Mouse (Mus musculus) limb, embryonic 14.5 days (tissue): Measurements from ENCODE around the gene Dpm3. TPM values are rescaled to one million over a fixed set of nuclear protein-coding genes. Genes with fewer than 3 reads are reported as not detected.

ENCODE experiments used
- ATAC-seq: fragments of 200-750 bp; cut with Nextera tagmentation; 2 replicates; pipeline ENCODE4 v1.8.0; 2017; ENCODE audit warnings: low read depth, moderate number of reproducible peaks, moderate TSS enrichment; ENCODE audit not compliant: low FRiP score
- DNase-seq: peaks from one replicate; pipeline ENCODE4 v3.0.0-alpha.2; 2015; ENCODE audit warnings: low spot score
- H3K27ac ChIP-seq: fragments of 300-500 bp; sonication (generic); replicated peaks from 2 replicates; pipeline ENCODE4 v1.5.1; 2014; ENCODE audit warnings: low read depth, mild to moderate bottlenecking, low read length, moderate library complexity, mixed read lengths
- H3K27me3 ChIP-seq: fragments of 300-500 bp; sonication (generic); 2 replicates; pipeline ENCODE4 v1.6.1; 2014; ENCODE audit warnings: low read length, mixed read lengths; ENCODE audit not compliant: control insufficient read depth, insufficient read depth
- H3K36me3 ChIP-seq: fragments of 300-500 bp; sonication (generic); 2 replicates; pipeline ENCODE4 v1.6.1; 2014; ENCODE audit warnings: mild to moderate bottlenecking, low read length, moderate library complexity, mixed read lengths; ENCODE audit not compliant: control insufficient read depth, insufficient read depth
- H3K4me1 ChIP-seq: fragments of 300-500 bp; sonication (generic); 2 replicates; pipeline ENCODE4 v1.6.1; 2014; ENCODE audit warnings: antibody characterized with exemption, low read length, mixed read lengths; ENCODE audit not compliant: control insufficient read depth, insufficient read depth
- H3K4me2 ChIP-seq: fragments of 300-500 bp; sonication (generic); replicated peaks from 2 replicates; pipeline ENCODE4 v1.6.1; 2014; ENCODE audit warnings: low read depth, mild to moderate bottlenecking, low read length, moderate library complexity; ENCODE audit not compliant: severe bottlenecking
- H3K4me3 ChIP-seq: fragments of 300-500 bp; sonication (generic); replicated peaks from 2 replicates; pipeline ENCODE4 v1.5.1; 2014; ENCODE audit warnings: low read length
- H3K9ac ChIP-seq: fragments of 300-500 bp; sonication (generic); 2 replicates; pipeline ENCODE4 v1.6.1; 2014; ENCODE audit warnings: mild to moderate bottlenecking, low read depth, low read length, moderate library complexity; ENCODE audit not compliant: severe bottlenecking
- H3K9me3 ChIP-seq: fragments of 300-500 bp; sonication (generic); 2 replicates; pipeline ENCODE4 v1.6.1; 2016; ENCODE audit warnings: low read length; ENCODE audit not compliant: control insufficient read depth
- POLR2A ChIP-seq: fragments of 200-500 bp; IDR thresholded peaks from 2 replicates; pipeline ENCODE4 v1.8.0; 2012; ENCODE audit warnings: inconsistent platforms, mild to moderate bottlenecking, moderate library complexity, borderline replicate concordance; ENCODE audit not compliant: insufficient read depth, insufficient read length; ENCODE audit errors: extremely low read depth
- WGBS: fragments of 180-500 bp; shearing (Covaris S2); extraction: QIAGEN DNeasy Blood & Tissue Kit; methylation state at CpG from one replicate; pipeline ENCODE4 v1.1.7; 2014; 5-methylcytosine and 5-hydroxymethylcytosine counted together
- polyA plus RNA-seq, 2 experiments: library from polyadenylated mRNA; depleted of rRNA in 1 of 2; stranded (reverse) in 1 of 2; unstranded in 1 of 2; fragments of >200 nt; fragmentation: Nextera tagmentation in 1 of 2; extraction: Ambion mirVana in 1 of 2; gene quantifications; 2 replicates each; pipeline versions ENCODE4 v1.2.1 to v1.2.3; 2012 to 2014

Dpm3 gene
- polyA plus RNA-seq, 2 experiments: 173 to 313 TPM

- DNase-seq (no peak), ATAC-seq (no peak)
- WGBS: 8% methylated on average over 16 of the region's 17 CpGs
- no peak for TF ChIP-seq POLR2A
- no peaks in the 10 kb centered on the region for H3K27me3 ChIP-seq
- peaks cover 13% of the 10 kb centered on the region for H3K36me3 ChIP-seq
- no peaks in the 10 kb centered on the region for H3K9me3 ChIP-seq
- no peak overlapping the region; the same call in 1 of the 2 replicates for H3K4me2 ChIP-seq
- no peak overlapping the region for H3K4me3 ChIP-seq
- peaks cover 15% of the 10 kb centered on the region for H3K4me1 ChIP-seq
- no peak overlapping the region for H3K9ac ChIP-seq
- H3K27ac ChIP-seq: no peak overlapping the region
These were observed 7.7 kb upstream of the Dpm3 start for GRCm38 (mm10) chr3:89251365-89251895.

- WGBS: 85% methylated on average over 5 of the region's 5 CpGs
- DNase-seq: no peak
- no peak for TF ChIP-seq POLR2A
- Histone ChIP-seq H3K9ac (no peak overlapping the region), H3K4me2 (no peak overlapping the region), H3K27me3 (no peaks in the 10 kb centered on the region), H3K27ac (no peak overlapping the region), H3K36me3 (no peaks in the 10 kb centered on the region), H3K4me1 (peaks cover 9% of the 10 kb centered on the region), H3K4me3 (no peak overlapping the region), H3K9me3 (no peaks in the 10 kb centered on the region)
- ATAC-seq: no peak
These were observed 4.2 kb upstream of the Dpm3 start for GRCm38 (mm10) chr3:89254994-89255393.

- no peaks in the 10 kb centered on the region for H3K9me3 ChIP-seq
- no peak overlapping the region for H3K9ac ChIP-seq
- no peak for DNase-seq
- 85% methylated on average over 5 of the region's 5 CpGs for WGBS
- no peak for ATAC-seq
- H3K27ac ChIP-seq: no peak overlapping the region
- no peak overlapping the region for H3K4me2 ChIP-seq
- no peak overlapping the region for H3K4me3 ChIP-seq
- H3K4me1 ChIP-seq: peaks cover 7% of the 10 kb centered on the region
- no peaks in the 10 kb centered on the region for H3K36me3 ChIP-seq
- no peak for TF ChIP-seq POLR2A
- H3K27me3 ChIP-seq: no peaks in the 10 kb centered on the region
These were observed 3.0 kb upstream of the Dpm3 start for GRCm38 (mm10) chr3:89256177-89256576.

GRCm38 (mm10) chr3:89260211-89260610, 1.1 kb downstream of the Dpm3 start:
- H3K36me3 ChIP-seq: no peaks in the 10 kb centered on the region
- no peak overlapping the region for H3K4me2 ChIP-seq
- no peak for TF ChIP-seq POLR2A
- DNase-seq (no peak), ATAC-seq (no peak)
- no peak overlapping the region for H3K4me3 ChIP-seq
- H3K9ac ChIP-seq: no peak overlapping the region
- WGBS: 78% methylated on average over 3 of the region's 3 CpGs
- H3K4me1 ChIP-seq: no peaks in the 10 kb centered on the region
- no peaks in the 10 kb centered on the region for H3K9me3 ChIP-seq
- no peaks in the 10 kb centered on the region for H3K27me3 ChIP-seq
- no peak overlapping the region for H3K27ac ChIP-seq

GRCm38 (mm10) chr3:89262417-89262816, 3.3 kb downstream of the Dpm3 start:
- H3K9me3 ChIP-seq: no peaks in the 10 kb centered on the region
- WGBS: 68% methylated on average over 10 of the region's 10 CpGs
- H3K4me3 ChIP-seq: no peak overlapping the region
- TF ChIP-seq POLR2A: no peak
- peaks cover 8% of the 10 kb centered on the region for H3K4me1 ChIP-seq
- no peaks in the 10 kb centered on the region for H3K36me3 ChIP-seq
- ATAC-seq: no peak
- DNase-seq: no peak
- H3K4me2 ChIP-seq: no peak overlapping the region
- no peaks in the 10 kb centered on the region for H3K27me3 ChIP-seq
- no peak overlapping the region for H3K27ac ChIP-seq
- H3K9ac ChIP-seq: no peak overlapping the region

GRCm38 (mm10) chr3:89266439-89266893, 7.3 kb downstream of the Dpm3 start:
- 2% methylated on average over 20 of the region's 20 CpGs for WGBS
- TF ChIP-seq POLR2A: peak; percentile 70; the same call in 1 of the 2 replicates
- Histone ChIP-seq H3K9me3 (no peaks in the 10 kb centered on the region), H3K4me2 (peak overlapping the region; percentile 82), H3K36me3 (0 out of 2 replicates have a peak, but pooled peaks cover 6% of the 10 kb centered on the region), H3K27me3 (no peaks in the 10 kb centered on the region), H3K4me3 (peak overlapping the region; percentile 84), H3K27ac (peak overlapping the region; percentile 73), H3K9ac (peak overlapping the region; percentile 87), H3K4me1 (peaks cover 30% of the 10 kb centered on the region)
- DNase-seq (peak; percentile 86), ATAC-seq (peak; percentile 86)
